Mouse (Mus musculus) hematopoietic stem cell, adult 5-6 weeks (primary cell): ENCODE data around the gene Cyp11a1. TPM values are rescaled to one million over a fixed set of nuclear protein-coding genes. Genes with fewer than 3 reads are reported as not detected.

Source experiments
- ATAC-seq, 2 experiments: fragments of 125-278 bp in 1 of 2; replicated peaks in 1 of 2; 2 replicates each; pipeline ENCODE4 v1.8.0; 2016 to 2017; ENCODE audit warnings: inconsistent platforms in 2 of 2, mild to moderate bottlenecking in 2 of 2, moderate number of reproducible peaks in 2 of 2, low read depth in 1 of 2, moderate TSS enrichment in 1 of 2; ENCODE audit not compliant: low FRiP score in 2 of 2, poor library complexity in 2 of 2, severe bottlenecking in 2 of 2, insufficient read depth in 1 of 2, low TSS enrichment in 1 of 2
- total RNA-seq: library from RNA; stranded (forward); fragments of 172-1452, 232-1000 nt; gene quantifications from 2 replicates; pipeline ENCODE4 v1.2.3, GENCODE M21; 2017

Gene Cyp11a1
- total RNA-seq, 1 experiment from 2014 or later: 1.2 TPM

DNA sequence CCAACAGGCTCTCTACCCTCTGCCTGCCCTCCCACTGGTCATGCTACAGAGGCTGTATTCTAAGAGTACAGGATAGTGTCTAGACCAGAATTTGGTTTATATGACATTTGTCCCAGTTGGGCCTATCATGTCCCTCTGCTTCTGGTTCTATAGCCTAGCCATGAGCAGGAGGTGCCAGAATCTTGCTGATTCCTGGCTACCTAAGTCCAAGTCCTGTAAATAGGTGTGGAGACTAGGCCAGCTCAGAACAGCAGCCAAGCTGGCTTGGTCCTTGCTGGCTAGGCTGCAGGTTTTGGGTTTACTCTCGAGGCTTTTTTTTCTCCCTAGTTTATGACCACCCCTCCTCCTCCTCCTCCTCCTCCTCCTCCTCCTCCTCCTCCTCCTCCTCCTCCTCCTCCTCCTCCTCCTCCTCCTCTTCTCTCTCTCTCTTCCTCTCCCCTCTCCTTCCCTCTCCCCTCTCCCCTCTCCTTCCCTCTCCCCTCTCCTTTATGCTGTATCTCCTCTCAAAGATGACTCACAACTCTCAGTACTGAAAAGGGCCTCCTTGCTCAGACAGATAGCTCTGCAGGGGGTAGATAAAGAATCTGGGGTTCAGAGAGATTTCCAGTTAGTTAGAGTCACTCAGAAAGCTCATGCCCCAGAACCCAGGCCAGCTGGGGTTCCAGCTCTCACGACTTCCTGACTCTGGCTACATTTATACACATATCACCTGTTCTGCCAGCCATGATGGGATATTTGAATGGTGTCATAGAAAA is 21.4 kb downstream of the Cyp11a1 start:
- no peak for ATAC-seq

DNA sequence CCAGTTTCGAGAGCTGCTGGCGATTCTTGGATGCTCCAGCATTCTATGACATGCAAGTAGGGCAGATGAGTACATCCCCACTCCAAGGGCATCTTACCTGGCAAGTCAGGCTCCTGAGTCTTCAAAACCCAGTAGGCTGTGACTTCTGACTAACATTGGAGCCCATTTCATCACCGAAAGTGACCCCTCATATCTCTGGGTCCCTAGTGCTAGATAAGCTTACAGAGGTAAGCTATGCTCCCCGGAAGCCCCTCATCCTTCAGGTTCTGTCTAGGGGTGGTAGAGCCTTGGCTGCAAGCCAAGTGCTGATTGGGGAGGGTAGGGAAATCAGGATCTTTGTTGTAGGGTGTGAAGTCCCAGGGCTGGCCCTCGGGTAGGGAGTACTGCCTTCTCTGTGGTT is 22.6 kb downstream of the Cyp11a1 start:
- no peak for ATAC-seq

- ATAC-seq: no peak
These were observed 23.4 kb downstream of the Cyp11a1 start for GRCm38 (mm10) chr9:58029635-58030034.

DNA sequence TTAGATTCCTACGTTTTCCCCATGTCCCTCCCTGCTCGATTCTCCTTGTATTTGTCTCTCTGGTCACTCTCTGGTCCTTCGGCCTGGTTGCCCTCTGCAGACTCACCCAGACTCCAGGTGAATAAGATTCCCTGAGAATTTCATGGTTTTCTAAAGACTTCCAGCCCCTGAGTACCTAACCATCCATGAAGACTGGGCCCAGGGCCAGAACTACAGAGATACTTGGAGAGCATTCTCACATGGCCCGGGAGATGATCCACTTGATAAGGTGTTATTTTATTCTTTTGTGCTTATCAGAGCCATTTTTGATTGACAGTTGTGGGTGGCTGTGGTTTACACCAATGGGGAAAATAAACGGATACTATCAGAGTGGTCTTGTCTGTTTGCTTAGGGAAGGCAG is 25.7 kb downstream of the Cyp11a1 start:
- ATAC-seq: no peak

- no peak for ATAC-seq
These were observed 29.3 kb downstream of the Cyp11a1 start for GRCm38 (mm10) chr9:58035519-58035918.

- ATAC-seq: no peak
These were observed 29.9 kb downstream of the Cyp11a1 start for GRCm38 (mm10) chr9:58035951-58036698.

DNA sequence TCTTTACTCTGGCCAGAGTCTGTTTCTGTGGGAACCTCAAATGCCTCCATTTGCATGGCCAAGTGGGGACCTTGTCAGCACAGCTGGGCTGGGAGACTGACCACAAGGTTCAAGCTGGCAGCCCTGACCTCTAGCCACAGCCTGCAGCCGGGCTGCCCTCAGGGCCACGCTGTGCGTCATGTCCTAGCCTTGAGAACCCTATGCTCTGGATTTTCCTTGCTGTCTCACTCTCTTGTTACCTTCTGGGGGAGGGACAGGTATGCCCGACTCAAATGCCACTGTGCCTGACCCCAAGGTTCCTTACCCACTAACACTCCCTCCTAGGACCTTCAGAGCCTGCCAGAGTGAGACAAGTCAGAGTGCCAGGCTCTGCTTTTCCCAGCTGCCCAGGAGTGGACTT is 30.8 kb downstream of the Cyp11a1 start:
- ATAC-seq: no peak

- ATAC-seq: peak; percentile 80 to 81
These were observed 32.4 kb downstream of the Cyp11a1 start for GRCm38 (mm10) chr9:58038500-58039168.

DNA sequence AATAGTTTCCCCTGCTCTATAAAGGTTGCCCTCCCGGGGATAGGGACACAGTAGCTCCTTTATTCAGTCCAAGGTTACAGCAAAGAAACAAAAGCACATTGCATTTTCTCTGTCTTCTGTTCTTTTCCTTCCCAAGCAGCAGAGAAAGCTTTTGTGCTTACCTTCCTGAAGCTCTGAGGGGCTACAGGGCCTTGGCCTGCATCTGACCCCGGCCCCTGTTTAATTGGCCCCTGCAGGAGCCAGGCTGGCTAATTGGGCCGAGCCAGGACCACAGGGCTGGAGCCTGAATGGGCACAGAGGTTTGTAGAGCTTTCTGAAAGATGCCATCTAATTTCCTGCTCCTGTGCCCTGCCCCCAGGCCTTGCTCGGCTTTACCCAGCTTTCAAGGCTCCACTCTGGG is 34.8 kb downstream of the Cyp11a1 start:
- no peak for ATAC-seq

DNA sequence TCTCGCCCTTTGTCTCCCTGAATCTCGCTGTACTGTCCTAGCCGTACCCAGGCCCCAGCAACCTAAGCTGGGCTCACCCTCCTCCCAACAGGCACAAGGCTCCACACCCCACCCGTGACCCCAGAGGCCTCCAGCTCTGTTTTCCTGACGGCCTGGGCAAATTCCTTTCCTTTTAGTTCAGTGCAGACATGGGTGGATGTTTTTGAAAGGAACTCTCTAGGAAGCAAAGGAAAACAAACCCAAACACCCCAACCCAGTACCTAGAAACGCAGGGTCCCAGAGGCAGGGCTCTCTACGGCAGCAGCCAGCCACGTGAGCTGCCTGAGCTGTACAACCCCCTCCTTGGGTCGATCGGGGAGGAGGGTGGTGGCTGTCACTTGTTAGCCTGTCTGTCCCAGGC is 36.2 kb downstream of the Cyp11a1 start:
- no peak for ATAC-seq

GRCm38 (mm10) chr9:58043496-58044017 is 37.3 kb downstream of the Cyp11a1 start:
- no peak for ATAC-seq

- no peak for ATAC-seq
These were observed 38.6 kb downstream of the Cyp11a1 start for GRCm38 (mm10) chr9:58044828-58045227.

GRCm38 (mm10) chr9:58045646-58046045 is 39.4 kb downstream of the Cyp11a1 start:
- ATAC-seq: no peak

- ATAC-seq: no peak
These were observed 40.9 kb downstream of the Cyp11a1 start for GRCm38 (mm10) chr9:58047061-58047460.

DNA sequence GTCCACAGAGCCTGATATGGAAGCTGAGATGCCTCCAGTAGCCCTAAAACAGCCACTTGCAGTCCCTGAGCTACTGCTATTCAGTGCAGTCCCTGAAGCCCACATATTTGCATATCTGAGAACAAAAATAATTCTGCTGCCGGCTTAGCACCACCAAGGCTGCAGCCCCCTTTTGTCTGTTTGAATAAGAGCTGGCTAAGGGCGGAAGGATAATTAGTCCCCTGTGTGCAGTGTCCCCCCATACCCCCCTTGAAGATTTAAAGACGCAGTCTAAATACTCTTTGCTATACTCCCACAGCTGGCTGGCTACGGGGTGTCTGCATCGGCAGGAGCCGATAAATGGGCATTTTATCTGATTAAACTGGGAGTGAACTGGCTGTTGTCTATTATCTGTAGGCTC is 42.4 kb downstream of the Cyp11a1 start:
- ATAC-seq: no peak

GRCm38 (mm10) chr9:58049186-58049585 is 43.0 kb downstream of the Cyp11a1 start:
- ATAC-seq: no peak

DNA sequence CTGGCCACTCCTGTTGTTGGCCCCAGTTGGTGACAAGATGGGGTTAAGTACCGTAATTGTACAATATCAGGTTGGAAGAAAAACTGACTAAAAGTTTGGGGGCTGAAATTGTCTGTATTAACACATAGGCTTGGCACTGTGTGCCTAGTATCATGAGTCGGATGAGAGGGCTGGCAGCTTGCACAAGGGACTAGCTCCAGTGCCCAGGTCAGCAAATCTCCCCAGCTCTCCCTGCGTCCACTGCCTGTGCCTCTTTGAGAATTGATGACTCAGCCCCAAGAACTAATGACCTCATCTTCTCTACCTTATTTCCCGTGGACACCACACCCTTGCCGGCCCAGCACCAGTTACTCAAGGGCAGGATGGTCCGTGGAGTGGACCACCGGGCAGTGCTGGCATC is 43.6 kb downstream of the Cyp11a1 start:
- ATAC-seq: no peak

- no peak for ATAC-seq
These were observed 45.7 kb downstream of the Cyp11a1 start for GRCm38 (mm10) chr9:58051937-58052336.
